Mouse (Mus musculus) bone marrow, adult 2 months (tissue): ENCODE results near the gene Txndc11. TPM values are rescaled to one million over a fixed set of nuclear protein-coding genes. Genes with fewer than 3 reads are reported as not detected.

Experiments used
- H3K27ac ChIP-seq: fragments of 200-500 bp; 2 replicates; pipeline ENCODE4 v1.5.1; 2012; ENCODE audit warnings: low read depth, mild to moderate bottlenecking, control low read depth, inconsistent platforms, low read length; ENCODE audit not compliant: control insufficient read depth, poor library complexity, insufficient read depth
- H3K4me1 ChIP-seq: fragments of 200-500 bp; 2 replicates; pipeline ENCODE4 v1.6.1; 2011; ENCODE audit warnings: low read length; ENCODE audit not compliant: control insufficient read depth, insufficient read depth
- H3K4me3 ChIP-seq: fragments of 200-500 bp; replicated peaks from 2 replicates; pipeline ENCODE3; 2011; ENCODE audit warnings: mild to moderate bottlenecking, low read depth, low read length, control low read depth; ENCODE audit not compliant: control insufficient read depth
- CTCF ChIP-seq: fragments of 200-500 bp; IDR thresholded peaks from 2 replicates; pipeline ENCODE4 v1.5.1; 2011; ENCODE audit warnings: low read length, control low read depth; ENCODE audit not compliant: control insufficient read depth, insufficient read depth
- POLR2A ChIP-seq: fragments of 200-500 bp; IDR thresholded peaks from 2 replicates; pipeline ENCODE4 v1.6.1; 2011; ENCODE audit warnings: low read depth, mild to moderate bottlenecking, control low read depth, low read length, borderline replicate concordance; ENCODE audit not compliant: control insufficient read depth
- WGBS: fragments of 180-500 bp; shearing (Covaris S2); methylation state at CpG from one replicate; pipeline ENCODE4 v1.1.7; 2018; 5-methylcytosine and 5-hydroxymethylcytosine counted together
- polyA plus RNA-seq: library from polyadenylated mRNA; stranded (reverse); fragments of >200 nt; gene quantifications from 2 replicates; pipeline ENCODE4 v1.2.4, GENCODE M21; 2011; ENCODE audit warnings: low replicate concordance; ENCODE audit not compliant: missing spikeins, insufficient read depth, insufficient read length

Txndc11 gene
- polyA plus RNA-seq, 1 experiment = 18.8 TPM

GRCm38 (mm10) chr16:11090836-11091570 is 43.4 kb downstream of the Txndc11 start:
- 73% methylated on average over 10 of the region's 10 CpGs for WGBS
- H3K27ac ChIP-seq = peak overlapping the region; percentile 35; the same call in 1 of the 2 replicates
- no peak overlapping the region for H3K4me3 ChIP-seq
- TF ChIP-seq CTCF = no peak
- TF ChIP-seq POLR2A = peak; percentile 26; the same call in 1 of the 2 replicates
- H3K4me1 ChIP-seq = peaks cover 6% of the 10 kb centered on the region

GRCm38 (mm10) chr16:11086856-11087588 is 47.4 kb downstream of the Txndc11 start:
- TF ChIP-seq CTCF (no peak), POLR2A (no peak)
- no peak overlapping the region for H3K27ac ChIP-seq
- 91% methylated on average over 5 of the region's 5 CpGs for WGBS
- no peak overlapping the region for H3K4me3 ChIP-seq
- peaks cover 4% of the 10 kb centered on the region; the same call in 1 of the 2 replicates for H3K4me1 ChIP-seq

GRCm38 (mm10) chr16:11086299-11086698 is 48.2 kb downstream of the Txndc11 start:
- H3K4me3 ChIP-seq = no peak overlapping the region
- H3K27ac ChIP-seq = no peak overlapping the region
- TF ChIP-seq CTCF (no peak), POLR2A (no peak)
- peaks cover 2% of the 10 kb centered on the region; the same call in 1 of the 2 replicates for H3K4me1 ChIP-seq
- 89% methylated on average over 3 of the region's 3 CpGs for whole genome bisulfite sequencing

- Histone ChIP-seq H3K4me1 (no peaks in the 10 kb centered on the region), H3K27ac (no peak overlapping the region), H3K4me3 (no peak overlapping the region)
- WGBS = 87% methylated on average over 8 of the region's 8 CpGs
- TF ChIP-seq POLR2A (no peak), CTCF (no peak)
Observed at GRCm38 (mm10) chr16:11084181-11084580, 50.3 kb downstream of the Txndc11 start.

- WGBS = 36% methylated on average over 3 of the region's 3 CpGs
- Histone ChIP-seq H3K27ac (peak overlapping the region; percentile 84), H3K4me3 (no peak overlapping the region), H3K4me1 (peaks cover 4% of the 10 kb centered on the region)
- TF ChIP-seq CTCF (no peak), POLR2A (no peak)
Observed at GRCm38 (mm10) chr16:11078216-11078869, 56.1 kb downstream of the Txndc11 start.

GRCm38 (mm10) chr16:11077601-11078201 is 56.7 kb downstream of the Txndc11 start:
- Histone ChIP-seq H3K4me3 (no peak overlapping the region), H3K4me1 (peaks cover 4% of the 10 kb centered on the region), H3K27ac (peak overlapping the region; percentile 84; the same call in 1 of the 2 replicates)
- no peak for TF ChIP-seq POLR2A
- TF ChIP-seq CTCF = no peak
- 72% methylated on average over 9 of the region's 9 CpGs for WGBS

- WGBS = 50% methylated on average over 6 of the region's 6 CpGs
- TF ChIP-seq CTCF (no peak), POLR2A (no peak)
- H3K4me3 ChIP-seq = no peak overlapping the region
- peaks cover 9% of the 10 kb centered on the region for H3K4me1 ChIP-seq
- peak overlapping the region; percentile 71 for H3K27ac ChIP-seq
Observed at GRCm38 (mm10) chr16:11073060-11073459, 61.4 kb downstream of the Txndc11 start.
